Mouse (Mus musculus) lung, embryonic 15.5 days (tissue): ENCODE data around the gene Ddx19a. TPM values are rescaled to one million over a fixed set of nuclear protein-coding genes. Genes with fewer than 3 reads are reported as not detected.
A peak's percentile ranks its signal among the peaks of the same experiment; 100 is the strongest.
"Not testable (repeated sequence)": the region's sequence is repeated elsewhere in the genome, so short reads cannot be mapped to it uniquely, and the experiment has no call there.

ENCODE experiments used
- ATAC-seq: fragments of 200-750 bp; cut with Nextera tagmentation; 2 replicates; pipeline ENCODE4 v1.8.0; 2017; ENCODE audit warnings: moderate number of reproducible peaks, borderline replicate concordance; ENCODE audit not compliant: low FRiP score, low TSS enrichment; ENCODE audit errors: extremely low read depth
- H3K27ac ChIP-seq: fragments of 300-500 bp; sonication (generic); 2 replicates; pipeline ENCODE4 v1.5.1; 2015; ENCODE audit warnings: moderate library complexity, mild to moderate bottlenecking, inconsistent platforms
- H3K27me3 ChIP-seq: fragments of 300-500 bp; sonication (generic); 2 replicates; pipeline ENCODE4 v1.6.1; 2015; ENCODE audit warnings: inconsistent platforms
- H3K36me3 ChIP-seq: fragments of 300-500 bp; sonication (generic); 2 replicates; pipeline ENCODE4 v1.6.1; 2015; ENCODE audit warnings: inconsistent platforms
- H3K4me1 ChIP-seq: fragments of 300-500 bp; sonication (generic); 2 replicates; pipeline ENCODE4 v1.6.1; 2015; ENCODE audit warnings: inconsistent platforms
- H3K4me2 ChIP-seq: fragments of 300-500 bp; sonication (generic); 2 replicates; pipeline ENCODE4 v1.6.1; 2015; ENCODE audit warnings: inconsistent platforms, mild to moderate bottlenecking, moderate library complexity
- H3K4me3 ChIP-seq: fragments of 300-500 bp; sonication (generic); 2 replicates; pipeline ENCODE4 v1.5.1; 2015; ENCODE audit warnings: mild to moderate bottlenecking, inconsistent platforms
- H3K9ac ChIP-seq: fragments of 300-500 bp; sonication (generic); 2 replicates; pipeline ENCODE4 v1.6.1; 2015; ENCODE audit warnings: inconsistent platforms
- H3K9me3 ChIP-seq: fragments of 300-500 bp; sonication (generic); 2 replicates; pipeline ENCODE4 v1.6.1; 2016; ENCODE audit warnings: inconsistent platforms
- WGBS: fragments of 180-500 bp; shearing (Covaris S2); methylation state at CpG from one replicate; pipeline ENCODE4 v1.1.7; 2015; 5-methylcytosine and 5-hydroxymethylcytosine counted together
- polyA plus RNA-seq: library from polyadenylated mRNA; unstranded; fragments of >200 nt; fragmentation: Nextera tagmentation; extraction: Ambion mirVana; gene quantifications from 2 replicates; pipeline ENCODE4 v1.2.1, GENCODE M21; 2015

Gene Ddx19a
- polyA plus RNA-seq, 1 experiment from 2014 or later: 13.0 TPM

- H3K27ac ChIP-seq: no peak overlapping the region
- no peaks in the 10 kb centered on the region for H3K9me3 ChIP-seq
- no peak for ATAC-seq
- peaks cover 19% of the 10 kb centered on the region for H3K4me1 ChIP-seq
- WGBS: 78% methylated on average over 9 of the region's 9 CpGs
- no peaks in the 10 kb centered on the region; the same call in 1 of the 2 replicates for H3K36me3 ChIP-seq
- H3K27me3 ChIP-seq: no peaks in the 10 kb centered on the region
- no peak overlapping the region for H3K4me2 ChIP-seq
- no peak overlapping the region for H3K4me3 ChIP-seq
- H3K9ac ChIP-seq: no peak overlapping the region
Measured at GRCm38 (mm10) chr8:110967326-110967725, 30.3 kb downstream of the Ddx19a start.

DNA sequence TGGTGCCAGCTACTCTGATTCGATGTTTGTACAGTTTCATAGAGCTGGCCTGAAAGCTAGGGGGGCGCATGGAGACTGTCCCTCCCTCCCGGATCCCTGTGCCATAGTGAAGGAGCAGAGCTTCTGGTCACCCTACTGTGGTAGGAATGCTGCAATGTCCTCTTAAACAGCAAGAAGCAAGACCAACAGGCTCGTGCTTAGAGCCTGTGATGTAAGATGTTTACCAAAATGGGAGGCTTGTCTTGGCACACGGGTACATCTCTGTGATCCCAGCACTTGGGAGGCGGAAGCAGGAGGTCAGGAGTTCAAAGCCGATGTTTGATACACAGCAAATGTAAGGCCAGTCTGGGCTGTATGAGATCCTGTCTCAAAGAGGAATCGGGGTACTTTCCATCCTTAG lies 31.0 kb downstream of the Ddx19a start:
- no peaks in the 10 kb centered on the region; the same call in 1 of the 2 replicates for H3K36me3 ChIP-seq
- peak overlapping the region; percentile 12; the same call in 1 of the 2 replicates for H3K27ac ChIP-seq
- no peaks in the 10 kb centered on the region for H3K27me3 ChIP-seq
- H3K4me2 ChIP-seq: no peak overlapping the region
- H3K9ac ChIP-seq: no peak overlapping the region
- no peak for ATAC-seq
- peaks cover 19% of the 10 kb centered on the region for H3K4me1 ChIP-seq
- 71% methylated on average over 8 of the region's 8 CpGs for WGBS
- no peak overlapping the region for H3K4me3 ChIP-seq
- no peaks in the 10 kb centered on the region for H3K9me3 ChIP-seq

GRCm38 (mm10) chr8:110965594-110965993 lies 32.0 kb downstream of the Ddx19a start:
- peaks cover 14% of the 10 kb centered on the region for H3K4me1 ChIP-seq
- no peaks in the 10 kb centered on the region; the same call in 1 of the 2 replicates for H3K36me3 ChIP-seq
- 34% methylated on average over 7 of the region's 7 CpGs for WGBS
- H3K27me3 ChIP-seq: no peaks in the 10 kb centered on the region
- ATAC-seq: peak; percentile 46; the same call in 1 of the 2 replicates
- H3K4me3 ChIP-seq: no peak overlapping the region
- no peaks in the 10 kb centered on the region for H3K9me3 ChIP-seq
- H3K4me2 ChIP-seq: no peak overlapping the region
- no peak overlapping the region for H3K9ac ChIP-seq
- 0 out of 2 replicates have a peak overlapping the region, but pooled peaks have one; percentile 12 for H3K27ac ChIP-seq

DNA sequence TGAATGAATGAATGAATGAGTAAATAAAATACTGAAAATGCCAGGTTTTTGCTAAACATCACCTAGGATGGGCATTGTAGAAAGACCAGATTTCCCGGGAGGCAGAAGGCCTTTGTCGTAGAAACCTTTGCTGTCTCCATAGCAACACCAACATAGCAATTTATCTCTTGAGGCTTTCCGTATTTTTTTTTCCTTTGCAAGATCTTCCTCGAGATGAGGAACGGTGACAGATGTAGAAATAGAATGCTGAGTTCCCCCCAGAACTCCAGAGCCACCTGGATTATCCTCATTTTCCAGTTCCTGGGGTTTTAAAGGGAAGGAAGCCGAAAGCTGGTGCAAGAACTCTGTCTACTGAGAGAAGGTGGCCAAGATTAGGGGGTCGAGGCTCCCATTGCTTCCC lies 32.9 kb downstream of the Ddx19a start:
- Histone ChIP-seq H3K9ac (no peak overlapping the region), H3K36me3 (peaks cover 4% of the 10 kb centered on the region)

GRCm38 (mm10) chr8:110963051-110963450 lies 34.5 kb downstream of the Ddx19a start:
- peaks cover 6% of the 10 kb centered on the region for H3K36me3 ChIP-seq
- no peak overlapping the region for H3K4me3 ChIP-seq
- no peaks in the 10 kb centered on the region for H3K9me3 ChIP-seq
- no peak overlapping the region for H3K4me2 ChIP-seq
- peaks cover 10% of the 10 kb centered on the region for H3K4me1 ChIP-seq
- no peak overlapping the region for H3K9ac ChIP-seq
- no peak for ATAC-seq
- H3K27me3 ChIP-seq: no peaks in the 10 kb centered on the region
- no peak overlapping the region for H3K27ac ChIP-seq
- 82% methylated on average over 2 of the region's 2 CpGs for WGBS

More for the DNA sequence above, 32.9 kb downstream of the Ddx19a start:
- ATAC-seq: no peak
- H3K4me3 ChIP-seq: no peak overlapping the region
- no peaks in the 10 kb centered on the region for H3K27me3 ChIP-seq
- no peak overlapping the region for H3K27ac ChIP-seq
- no peak overlapping the region for H3K4me2 ChIP-seq
- 70% methylated on average over 7 of the region's 7 CpGs for WGBS
- no peaks in the 10 kb centered on the region for H3K9me3 ChIP-seq
- H3K4me1 ChIP-seq: peaks cover 10% of the 10 kb centered on the region

GRCm38 (mm10) chr8:110959906-110960305 lies 37.7 kb downstream of the Ddx19a start:
- 90% methylated on average over 6 of the region's 6 CpGs for WGBS
- no peaks in the 10 kb centered on the region for H3K27me3 ChIP-seq
- H3K9ac ChIP-seq: no peak overlapping the region
- no peak overlapping the region for H3K4me3 ChIP-seq
- no peak overlapping the region for H3K4me2 ChIP-seq
- H3K9me3 ChIP-seq: no peaks in the 10 kb centered on the region
- H3K4me1 ChIP-seq: no peaks in the 10 kb centered on the region
- no peak for ATAC-seq
- H3K27ac ChIP-seq: no peak overlapping the region
- H3K36me3 ChIP-seq: peaks cover 18% of the 10 kb centered on the region

DNA sequence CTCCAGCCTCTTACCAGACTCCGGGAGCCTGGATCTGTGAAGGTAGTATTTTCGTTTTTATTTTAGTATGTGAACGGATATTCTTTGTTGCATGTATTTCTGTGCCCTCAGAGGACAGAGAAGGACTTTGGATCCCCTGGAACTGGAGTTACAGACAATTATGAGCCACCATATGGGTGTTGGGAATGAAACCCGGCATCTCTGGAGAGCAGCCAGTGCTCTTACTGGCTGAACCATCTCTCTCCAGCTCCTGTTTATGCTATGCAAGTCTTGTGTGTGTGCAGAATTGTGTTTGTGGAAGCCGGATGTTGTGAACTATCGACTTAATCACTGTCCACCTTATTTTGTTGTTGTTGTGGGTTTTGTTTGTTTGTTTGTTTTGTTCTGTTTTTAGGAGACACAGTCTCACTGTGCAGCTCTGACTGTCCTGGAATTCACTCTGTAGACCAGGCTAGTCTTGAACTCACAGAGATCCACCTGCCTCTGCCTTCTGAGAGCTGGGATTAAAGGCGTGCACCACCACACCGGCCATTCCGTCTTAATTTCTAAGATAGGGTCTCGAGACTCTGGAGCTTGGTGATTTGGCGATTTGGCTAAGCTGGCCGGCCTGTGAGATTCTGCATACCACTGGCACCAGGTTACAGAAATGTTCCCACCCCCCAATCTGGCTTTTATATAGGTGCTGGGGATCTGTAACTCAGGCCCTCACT lies 38.4 kb downstream of the Ddx19a start:
- WGBS: 93% methylated on average over 12 of the region's 12 CpGs
- Histone ChIP-seq H3K4me3 (no peak overlapping the region), H3K4me2 (no peak overlapping the region), H3K27ac (no peak overlapping the region), H3K9me3 (no peaks in the 10 kb centered on the region), H3K9ac (no peak overlapping the region), H3K36me3 (peaks cover 18% of the 10 kb centered on the region), H3K27me3 (no peaks in the 10 kb centered on the region), H3K4me1 (no peaks in the 10 kb centered on the region)
- no peak for ATAC-seq

DNA sequence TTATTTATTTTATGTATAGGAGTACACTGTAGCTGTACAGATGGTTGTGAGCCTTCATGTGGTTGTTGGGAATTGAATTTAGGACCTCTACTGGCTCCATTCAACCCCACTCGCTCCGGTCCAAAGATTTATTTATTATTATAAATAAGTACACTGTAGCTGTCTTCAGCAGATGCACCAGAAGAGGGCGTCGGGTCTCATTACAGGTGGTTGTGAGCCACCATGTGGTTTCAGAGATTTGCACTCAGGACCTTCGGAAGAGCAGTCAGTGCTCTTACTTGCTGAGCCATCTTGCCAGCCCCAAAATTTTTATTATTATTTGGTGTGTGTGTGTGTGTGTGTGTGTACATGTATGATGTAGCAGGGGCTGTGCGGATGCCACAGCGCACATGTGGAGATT lies 39.0 kb downstream of the Ddx19a start:
- not testable (repeated sequence) for ATAC-seq, H3K4me3 ChIP-seq, H3K4me1 ChIP-seq, H3K27me3 ChIP-seq, H3K27ac ChIP-seq, H3K4me2 ChIP-seq, H3K9me3 ChIP-seq, H3K9ac ChIP-seq
- WGBS: 88% methylated on average over 7 of the region's 7 CpGs
- H3K36me3 ChIP-seq: peaks cover 18% of the 10 kb centered on the region

DNA sequence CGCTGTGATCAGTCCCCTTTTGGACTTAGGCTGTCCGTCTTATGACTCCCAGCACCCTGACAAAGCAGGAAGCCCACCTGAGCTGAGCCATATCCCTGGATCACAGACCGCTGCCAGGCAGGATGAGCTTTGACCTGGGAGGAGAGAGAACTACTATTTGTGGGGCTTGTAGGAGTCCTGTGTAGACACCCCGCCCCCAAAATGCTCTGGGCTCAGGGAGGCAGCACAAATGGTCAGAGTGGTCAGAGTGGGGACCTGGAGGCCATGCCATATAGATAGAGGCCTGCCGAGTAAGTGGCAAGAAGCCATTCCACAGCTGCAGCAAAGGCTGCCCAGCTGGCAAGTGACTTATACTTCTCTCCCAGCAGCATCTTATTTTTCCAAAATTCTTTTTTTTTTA lies 39.5 kb downstream of the Ddx19a start:
- WGBS: 89% methylated on average over 5 of the region's 5 CpGs
- H3K27me3 ChIP-seq: no peaks in the 10 kb centered on the region
- no peaks in the 10 kb centered on the region for H3K4me1 ChIP-seq
- no peak overlapping the region for H3K4me2 ChIP-seq
- ATAC-seq: no peak
- no peak overlapping the region for H3K9ac ChIP-seq
- H3K9me3 ChIP-seq: no peaks in the 10 kb centered on the region
- H3K27ac ChIP-seq: no peak overlapping the region
- peaks cover 18% of the 10 kb centered on the region for H3K36me3 ChIP-seq
- no peak overlapping the region for H3K4me3 ChIP-seq

DNA sequence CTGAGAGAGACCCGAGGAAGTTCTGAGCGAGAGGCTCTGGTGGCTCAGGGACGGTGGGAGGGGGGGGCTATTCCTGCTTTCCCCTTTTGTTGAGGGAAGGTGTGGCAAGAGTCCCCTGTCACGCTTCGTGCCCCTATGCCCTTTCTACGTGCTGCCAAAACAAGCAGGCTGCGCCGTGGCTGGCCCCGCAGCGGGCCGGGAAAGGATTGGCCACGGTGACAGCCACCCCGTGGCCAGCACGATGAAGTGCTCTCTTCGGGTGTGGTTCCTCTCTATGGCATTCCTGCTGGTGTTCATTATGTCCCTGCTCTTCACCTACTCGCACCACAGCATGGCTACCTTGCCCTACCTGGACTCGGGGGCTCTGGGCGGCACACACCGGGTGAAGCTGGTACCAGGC lies 40.1 kb downstream of the Ddx19a start:
- no peaks in the 10 kb centered on the region for H3K9me3 ChIP-seq
- no peak overlapping the region for H3K4me2 ChIP-seq
- ATAC-seq: no peak
- no peak overlapping the region for H3K9ac ChIP-seq
- H3K27ac ChIP-seq: no peak overlapping the region
- H3K4me3 ChIP-seq: no peak overlapping the region
- H3K27me3 ChIP-seq: no peaks in the 10 kb centered on the region
- peaks cover 18% of the 10 kb centered on the region for H3K36me3 ChIP-seq
- no peaks in the 10 kb centered on the region for H3K4me1 ChIP-seq
- WGBS: 86% methylated on average over 19 of the region's 19 CpGs

DNA sequence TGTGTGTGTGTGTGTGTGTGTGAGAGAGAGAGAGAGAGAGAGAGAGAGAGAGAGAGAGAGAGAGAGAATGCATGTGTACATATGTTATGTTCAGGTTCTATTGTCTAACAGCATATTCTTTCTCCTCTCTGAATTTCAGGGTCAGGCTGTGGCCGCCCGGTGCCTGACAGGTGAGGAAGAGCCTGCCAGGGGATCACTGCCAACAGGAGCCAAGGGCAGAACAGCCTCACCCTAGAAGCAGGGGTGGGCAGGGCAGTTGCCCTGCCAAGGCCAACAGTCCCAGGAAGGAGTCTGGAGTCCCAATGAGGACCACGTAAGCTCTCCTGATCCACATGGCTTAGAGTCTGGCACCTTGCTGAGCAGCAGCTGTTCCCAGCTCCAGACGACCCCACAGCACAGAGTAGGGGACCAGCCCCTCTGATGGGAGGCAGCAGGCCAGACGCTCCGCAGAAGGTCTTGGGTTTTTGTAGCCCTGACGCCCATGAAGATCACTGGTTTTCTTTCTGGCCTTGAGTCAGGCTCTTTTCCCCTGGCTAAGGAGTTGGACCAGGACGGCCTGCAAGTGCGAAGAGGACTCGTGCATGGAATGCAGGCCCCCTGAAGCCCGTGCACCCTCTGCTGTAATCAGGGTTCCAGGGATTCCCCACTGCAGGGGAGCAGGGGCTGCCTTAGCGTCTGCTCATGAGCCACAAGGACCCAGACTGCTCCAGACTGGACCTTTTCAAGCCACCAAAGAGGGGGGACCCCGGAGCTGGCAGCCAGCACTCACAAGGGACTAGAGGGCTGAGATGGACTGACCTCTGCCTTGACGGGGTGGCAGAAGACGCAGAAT lies 40.8 kb downstream of the Ddx19a start:
- H3K4me3 ChIP-seq: no peak overlapping the region
- no peak overlapping the region for H3K27ac ChIP-seq
- peaks cover 18% of the 10 kb centered on the region for H3K36me3 ChIP-seq
- no peak for ATAC-seq
- H3K9ac ChIP-seq: no peak overlapping the region
- H3K27me3 ChIP-seq: no peaks in the 10 kb centered on the region
- H3K4me1 ChIP-seq: no peaks in the 10 kb centered on the region
- no peak overlapping the region for H3K4me2 ChIP-seq
- no peaks in the 10 kb centered on the region for H3K9me3 ChIP-seq
- 81% methylated on average over 15 of the region's 15 CpGs for WGBS

- Histone ChIP-seq H3K4me2 (no peak overlapping the region), H3K9ac (no peak overlapping the region), H3K27me3 (no peaks in the 10 kb centered on the region), H3K9me3 (no peaks in the 10 kb centered on the region), H3K27ac (no peak overlapping the region), H3K36me3 (peaks cover 15% of the 10 kb centered on the region), H3K4me1 (no peaks in the 10 kb centered on the region), H3K4me3 (no peak overlapping the region)
- ATAC-seq: no peak
- WGBS: 72% methylated on average over 8 of the region's 8 CpGs
Measured at GRCm38 (mm10) chr8:110954776-110955175, 42.8 kb downstream of the Ddx19a start.
